ENCODE assay signal across 9 mouse cellular contexts in genomic region chr10:75897373-75897772, GRCm38 (mm10). TPM values are rescaled to one million over a fixed set of nuclear protein-coding genes. Genes with fewer than 3 reads are reported as not detected.
A peak's percentile ranks its signal among the peaks of the same experiment; 100 is the strongest.
DNase-seq lines count a peak whose midpoint lies in the region; ATAC-seq and TF ChIP-seq lines count a peak whose summit lies in the region.
"Had no signal": no experiment of that assay in that cellular context is flagged by ENCODE, and none has a peak within 500 bp of the region (broad histone marks: within the 10 kb centered on the region; RNA-seq: fewer than 3 reads in every experiment).

No protein-coding gene starts in this region.

- H3K9ac ChIP-seq in intestine, postnatal 0 days (ENCODE audit: low read depth, low read length), result no peak overlapping the region
- H3K9ac ChIP-seq in intestine, embryonic 15.5 days, result no peak overlapping the region
- H3K9ac ChIP-seq: embryonic facial prominence, embryonic 15.5 days had no signal

- H3K9me3 ChIP-seq in intestine, postnatal 0 days (ENCODE audit: control insufficient read depth), result no peaks in the 10 kb centered on the region
- H3K9me3 ChIP-seq in intestine, embryonic 15.5 days, result no peaks in the 10 kb centered on the region
- H3K9me3 ChIP-seq in G1E (replicated peaks), result no peaks in the 10 kb centered on the region; the same call in none of the 2 replicates
- H3K9me3 ChIP-seq: embryonic facial prominence, embryonic 15.5 days had no signal

- H3K4me2 ChIP-seq in intestine, postnatal 0 days (replicated peaks; ENCODE audit: low read depth), result no peak overlapping the region
- no peak overlapping the region for H3K4me2 ChIP-seq in intestine, embryonic 15.5 days (replicated peaks)
- H3K4me2 ChIP-seq: embryonic facial prominence, embryonic 15.5 days had no signal

- no peak for DNase-seq in G1E (ENCODE audit: low spot score)
- DNase-seq in cerebellum, adult 11-12 months, result peak; percentile 65
- DNase-seq in gastrocnemius, adult 8-10 months (ENCODE audit: low spot score in 2 of 2), result peak; percentile 74 to 75
- peak; percentile 54 to 75 for DNase-seq in layer of hippocampus, postnatal 14 days (ENCODE audit: low spot score in 2 of 2)
- peak; percentile 65 for DNase-seq in naive thymus-derived CD4-positive, alpha-beta T cell, adult 2 months (ENCODE audit: low read depth)
- DNase-seq in thymus, postnatal 25 days, result peak; percentile 40

- H3K4me1 ChIP-seq in intestine, postnatal 0 days (replicated peaks; ENCODE audit: control insufficient read depth, insufficient read depth, low read length), result peaks cover 4% of the 10 kb centered on the region
- H3K4me1 ChIP-seq in intestine, embryonic 15.5 days (replicated peaks), result peaks cover 5% of the 10 kb centered on the region
- peaks cover 9% of the 10 kb centered on the region for H3K4me1 ChIP-seq in G1E (ENCODE audit: insufficient read depth, low read depth, low read length)

- no peak overlapping the region for H3K27ac ChIP-seq in intestine, postnatal 0 days (ENCODE audit: low read depth, low read length)
- H3K27ac ChIP-seq in intestine, embryonic 15.5 days, result no peak overlapping the region
- H3K27ac ChIP-seq: embryonic facial prominence, embryonic 15.5 days had no signal

- H3K4me3 ChIP-seq in intestine, postnatal 0 days (ENCODE audit: low read depth, low read length), result no peak overlapping the region
- H3K4me3 ChIP-seq in intestine, embryonic 15.5 days (replicated peaks), result no peak overlapping the region
- H3K4me3 ChIP-seq in G1E (ENCODE audit: low read depth, low read length), result no peak overlapping the region
- H3K4me3 ChIP-seq: embryonic facial prominence, embryonic 15.5 days had no signal

- no peaks in the 10 kb centered on the region for H3K27me3 ChIP-seq in intestine, postnatal 0 days (replicated peaks; ENCODE audit: control insufficient read depth, insufficient read depth, low read length)
- H3K27me3 ChIP-seq in intestine, embryonic 15.5 days (replicated peaks), result no peaks in the 10 kb centered on the region
- H3K27me3 ChIP-seq in G1E (ENCODE audit: insufficient read depth, low read length), result no peaks in the 10 kb centered on the region
- H3K27me3 ChIP-seq: embryonic facial prominence, embryonic 15.5 days had no signal

- H3K36me3 ChIP-seq in intestine, postnatal 0 days (ENCODE audit: control insufficient read depth, insufficient read depth), result peaks cover 47% of the 10 kb centered on the region
- H3K36me3 ChIP-seq in intestine, embryonic 15.5 days, result peaks cover 45% of the 10 kb centered on the region
- peaks cover 96% of the 10 kb centered on the region for H3K36me3 ChIP-seq in G1E (replicated peaks)

- ATAC-seq in intestine, postnatal 0 days, result no peak
- ATAC-seq in intestine, embryonic 15.5 days, result no peak
- ATAC-seq in G1E (ENCODE audit: extremely low read depth, insufficient number of reproducible peaks, low FRiP score, poor library complexity, severe bottlenecking), result no peak

- peak; percentile 89 for TF ChIP-seq CTCF in intestine, postnatal 0 days (IDR thresholded peaks at IDR 0.05; ENCODE audit: low read depth)
- TF ChIP-seq CTCF in G1E (IDR thresholded peaks at IDR 0.05; ENCODE audit: low read depth, low read length), result peak; percentile 70

- 32% methylated on average over 6 of the region's 6 CpGs for WGBS in intestine, postnatal 0 days
- 38% methylated on average over 6 of the region's 6 CpGs for WGBS in intestine, embryonic 15.5 days

RNA-seq across cellular contexts. Expression of gene Derl3, which starts 4.2 kb away (rescaled TPM):
- 2.8 and 3.7 TPM in 2 replicates for polyA plus RNA-seq in intestine, postnatal 0 days (2015; fragmentation: Nextera tagmentation; extraction: Ambion mirVana)
- polyA plus RNA-seq in intestine, embryonic 15.5 days (2015; fragmentation: Nextera tagmentation; extraction: Ambion mirVana), result 4.4 and 8.5 TPM in 2 replicates
- not detected in 2 replicates for total RNA-seq in G1E (2014; fragmentation: Nextera tagmentation)
- total RNA-seq in G1E (2017), result 0.22 TPM in 1 of 2 replicates, not detected in the other
- not detected in 2 replicates for polyA plus RNA-seq in G1E (2012)
- total RNA-seq in gastrocnemius, adult 8-10 months (2022), result 1 to 10 TPM in 1 of 4 experiments, not detected in 3; 1.1 TPM
- total RNA-seq in layer of hippocampus, postnatal 14 days (2021), result 1 to 10 TPM; 2.0 to 2.1 TPM

RNA-seq across cellular contexts. Expression of gene Smarcb1, which starts 24.0 kb away (rescaled TPM):
- polyA plus RNA-seq in intestine, postnatal 0 days (2015; fragmentation: Nextera tagmentation; extraction: Ambion mirVana), result 54.9 and 58.1 TPM in 2 replicates
- polyA plus RNA-seq in intestine, embryonic 15.5 days (2015; fragmentation: Nextera tagmentation; extraction: Ambion mirVana), result 170 and 171 TPM in 2 replicates
- total RNA-seq in G1E (2014; fragmentation: Nextera tagmentation) (48.4 and 54.9 TPM in 2 replicates), G1E (2017) (54.9 and 55.7 TPM in 2 replicates)
- 254 and 362 TPM in 2 replicates for polyA plus RNA-seq in G1E (2012)
- total RNA-seq in gastrocnemius, adult 8-10 months (2022), result 10 to 100 TPM; 11.0 to 16.7 (median 11.5) TPM
- 10 to 100 TPM; 80.6 to 84.5 TPM for total RNA-seq in layer of hippocampus, postnatal 14 days (2021)

RNA-seq across cellular contexts. Expression of gene Chchd10, which starts 35.6 kb away (rescaled TPM):
- polyA plus RNA-seq in intestine, postnatal 0 days (2015; fragmentation: Nextera tagmentation; extraction: Ambion mirVana), result 308 and 334 TPM in 2 replicates
- 171 and 215 TPM in 2 replicates for polyA plus RNA-seq in intestine, embryonic 15.5 days (2015; fragmentation: Nextera tagmentation; extraction: Ambion mirVana)
- 135 and 169 TPM in 2 replicates for total RNA-seq in G1E (2014; fragmentation: Nextera tagmentation)
- total RNA-seq in G1E (2017), result 96.3 and 127 TPM in 2 replicates
- 376 and 450 TPM in 2 replicates for polyA plus RNA-seq in G1E (2012)
- 1,000 to 10,000 TPM; 1,130 to 1,571 (median 1,273) TPM for total RNA-seq in gastrocnemius, adult 8-10 months (2022)
- 100 to 1,000 TPM; 286 to 309 TPM for total RNA-seq in layer of hippocampus, postnatal 14 days (2021)

RNA-seq across cellular contexts. Expression of gene Mif, which starts 37.3 kb away (rescaled TPM):
- 489 and 529 TPM in 2 replicates for polyA plus RNA-seq in intestine, postnatal 0 days (2015; fragmentation: Nextera tagmentation; extraction: Ambion mirVana)
- 2,230 and 2,305 TPM in 2 replicates for polyA plus RNA-seq in intestine, embryonic 15.5 days (2015; fragmentation: Nextera tagmentation; extraction: Ambion mirVana)
- total RNA-seq in G1E (2014; fragmentation: Nextera tagmentation) (554 and 596 TPM in 2 replicates), G1E (2017) (1,557 and 1,874 TPM in 2 replicates)
- polyA plus RNA-seq in G1E (2012), result 5,079 and 5,707 TPM in 2 replicates
- total RNA-seq in gastrocnemius, adult 8-10 months (2022), result 100 to 1,000 TPM; 144 to 161 (median 157) TPM
- total RNA-seq in layer of hippocampus, postnatal 14 days (2021), result 100 to 1,000 TPM; 563 to 640 TPM

RNA-seq across cellular contexts. Expression of gene Mmp11, which starts 38.9 kb away (rescaled TPM):
- 8.7 and 9.2 TPM in 2 replicates for polyA plus RNA-seq in intestine, postnatal 0 days (2015; fragmentation: Nextera tagmentation; extraction: Ambion mirVana)
- polyA plus RNA-seq in intestine, embryonic 15.5 days (2015; fragmentation: Nextera tagmentation; extraction: Ambion mirVana), result 30.1 and 32.2 TPM in 2 replicates
- total RNA-seq in G1E (2014; fragmentation: Nextera tagmentation), result not detected in 2 replicates
- 0.11 and 0.12 TPM in 2 replicates for total RNA-seq in G1E (2017)
- polyA plus RNA-seq in G1E (2012), result 0.08 TPM in 1 of 2 replicates, not detected in the other
- total RNA-seq in gastrocnemius, adult 8-10 months (2022), result 1 to 10 TPM in 3 of 4 experiments, under 1 TPM in 1; 0.77 to 2.3 (median 1.4) TPM
- total RNA-seq in layer of hippocampus, postnatal 14 days (2021), result 1 to 10 TPM; 2.3 to 3.3 TPM
